Mouse (Mus musculus): Measurements from ENCODE around the gene Ccsap. TPM values are rescaled to one million over a fixed set of nuclear protein-coding genes. Genes with fewer than 3 reads are reported as not detected.

Ccsap gene
- 10 to 100 TPM; 56.7 to 61.7 TPM for total RNA-seq (2021)
- long read RNA-seq, transcript Ccsap-202 (4 exons, 2,673 nt), result minor isoform, 57 of 123 reads
- long read RNA-seq, transcript Ccsap-201 (3 exons, 2,390 nt), result major isoform, 60 of 123 reads
- long read RNA-seq, partial matches to known transcripts, result 1 of 123 reads
- long read RNA-seq, other reads (novel, unspliced or antisense), result 5 of 123 reads

DNA sequence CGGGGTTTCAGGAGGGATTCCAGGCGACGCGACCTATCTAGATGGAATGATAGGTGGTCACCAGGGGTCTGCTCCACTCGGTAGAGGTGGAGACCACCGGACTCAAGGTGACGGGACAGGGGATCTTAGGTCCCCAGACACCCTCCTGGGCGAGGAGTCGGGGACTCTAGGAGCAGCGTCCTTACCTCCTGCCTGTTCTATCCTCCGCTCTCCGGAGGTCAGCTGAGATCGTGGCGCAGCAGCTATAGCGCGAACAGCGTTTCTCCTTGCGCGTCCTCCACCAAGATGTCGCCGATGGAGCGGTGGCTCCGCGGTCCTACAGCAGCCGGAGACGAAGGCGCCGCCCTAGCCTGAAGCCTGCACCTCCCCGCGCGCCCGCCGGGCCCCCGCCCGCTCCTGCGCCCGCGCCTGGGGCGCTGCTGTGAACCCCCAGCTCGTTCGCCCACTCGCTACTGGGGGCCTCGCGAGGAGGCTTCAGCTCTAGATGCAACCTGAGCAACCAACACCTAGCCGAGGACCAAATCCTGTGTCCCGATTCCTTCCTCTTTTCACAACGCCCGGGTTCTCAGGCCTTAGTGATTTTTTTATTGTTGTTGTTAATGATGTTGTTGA, at the start of gene Ccsap:
TSS of gene Ccsap (minus strand) at position 562 of the 612 bp plus-strand sequence.
- peak; percentile 65 to 74 for DNase-seq (ENCODE audit: low spot score in 2 of 2)

DNA sequence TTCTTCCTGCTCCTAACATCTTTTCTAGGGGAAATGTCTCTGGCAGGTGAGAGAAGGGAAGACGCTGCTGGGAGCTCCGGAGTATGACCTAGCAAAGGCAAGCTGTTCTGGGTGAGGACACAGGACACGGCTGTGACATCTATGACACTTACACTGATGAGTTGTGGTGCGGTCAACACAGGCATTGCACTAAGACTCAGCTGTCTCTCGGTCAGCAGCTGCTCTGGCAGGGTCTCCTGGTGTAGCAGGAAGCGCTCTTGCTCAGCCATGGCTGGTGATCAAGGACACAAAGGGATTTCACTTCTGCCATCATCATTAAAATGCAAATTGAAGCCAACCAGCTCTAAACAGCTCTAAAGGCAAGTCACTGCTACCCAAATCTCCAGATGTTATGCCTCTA, 47.6 kb upstream of the Ccsap start:
- DNase-seq (ENCODE audit: low spot score in 2 of 2), result no peak

GRCm38 (mm10) chr8:123902653-123903052, 42.6 kb upstream of the Ccsap start:
- no peak for DNase-seq (ENCODE audit: low spot score in 2 of 2)

DNA sequence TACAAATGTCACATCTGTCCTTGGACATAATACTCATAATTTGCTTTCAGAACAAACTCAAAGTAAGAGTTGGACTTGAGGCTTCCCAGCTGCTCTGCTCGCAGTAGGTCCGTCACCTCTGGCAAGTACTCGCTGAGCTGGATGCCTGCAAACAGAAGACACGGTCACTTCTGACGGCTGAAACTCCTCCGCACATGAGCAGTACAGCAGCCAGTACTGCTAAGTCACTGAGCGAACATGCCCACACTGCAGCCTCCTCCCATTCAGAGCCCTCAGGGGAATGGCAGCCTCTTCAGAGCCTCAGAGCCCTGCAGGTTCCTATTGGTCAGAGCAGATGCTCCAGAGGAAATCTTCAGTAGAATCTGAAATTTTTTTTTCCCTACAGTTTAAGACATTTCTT, 39.4 kb upstream of the Ccsap start:
- DNase-seq (ENCODE audit: low spot score in 2 of 2), result no peak

DNA sequence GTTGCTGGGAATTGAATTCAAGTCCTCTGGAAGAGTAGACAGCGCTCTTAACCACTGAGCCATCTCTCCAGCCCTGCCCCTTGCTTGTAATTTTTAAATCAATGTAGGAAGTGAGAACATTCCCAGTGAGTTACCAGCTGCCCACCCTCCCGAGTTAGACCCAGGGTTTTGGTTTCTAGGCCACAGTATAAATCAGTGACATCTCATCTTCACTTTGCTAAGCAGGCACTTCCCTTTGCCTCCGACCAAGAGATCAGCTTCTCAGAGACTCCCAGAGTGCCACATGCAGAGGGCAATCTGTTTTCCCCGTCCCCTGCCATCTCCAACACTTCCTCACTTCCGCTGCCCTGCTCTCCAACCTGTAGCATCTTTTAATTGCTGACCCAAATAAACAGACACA, 38.6 kb upstream of the Ccsap start:
- no peak for DNase-seq (ENCODE audit: low spot score in 2 of 2)

DNA sequence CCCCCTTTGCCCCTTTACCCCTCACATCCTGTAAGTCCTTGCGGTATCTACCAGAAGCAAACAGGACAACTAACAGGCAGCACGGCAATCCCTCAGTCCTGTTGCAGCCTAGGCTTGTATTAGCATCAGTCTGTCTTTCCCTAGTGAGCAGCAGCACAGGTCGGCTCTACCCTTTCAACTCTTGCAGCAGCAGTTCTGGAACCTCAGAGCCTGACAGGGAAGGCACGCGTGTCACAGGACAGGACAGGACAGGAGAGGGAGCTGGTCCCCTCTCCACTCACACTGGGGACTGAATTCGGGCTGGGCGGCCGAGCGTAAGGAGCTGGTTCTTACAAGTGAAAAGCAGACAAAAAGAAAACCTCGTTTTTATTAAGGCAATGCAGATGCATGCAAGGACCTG, 36.8 kb upstream of the Ccsap start:
- no peak for DNase-seq (ENCODE audit: low spot score in 2 of 2)

DNA sequence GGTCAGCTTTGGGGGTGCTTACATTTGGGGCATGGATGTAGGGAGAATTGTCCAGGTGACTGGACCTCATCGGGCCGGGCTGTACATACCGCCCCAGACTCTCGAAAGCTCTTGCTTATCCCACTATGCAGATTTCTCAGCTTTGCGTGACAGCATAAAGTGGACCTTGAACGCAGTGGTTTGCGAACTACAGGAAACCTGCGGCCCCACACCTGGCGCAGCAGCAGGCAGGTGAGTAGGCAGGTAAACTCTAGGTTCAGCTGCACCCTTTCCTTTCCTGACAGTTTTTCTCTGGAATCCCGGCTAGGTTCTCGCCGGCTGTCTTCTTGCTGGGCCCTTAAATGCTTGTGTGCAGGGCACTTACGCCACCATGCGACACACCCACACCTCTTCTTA, 36.4 kb upstream of the Ccsap start:
- DNase-seq (ENCODE audit: low spot score in 2 of 2), result no peak

GRCm38 (mm10) chr8:123895680-123896365, 35.8 kb upstream of the Ccsap start:
- DNase-seq (ENCODE audit: low spot score in 2 of 2), result no peak

GRCm38 (mm10) chr8:123895230-123895629, 35.2 kb upstream of the Ccsap start:
- DNase-seq (ENCODE audit: low spot score in 2 of 2), result no peak

DNA sequence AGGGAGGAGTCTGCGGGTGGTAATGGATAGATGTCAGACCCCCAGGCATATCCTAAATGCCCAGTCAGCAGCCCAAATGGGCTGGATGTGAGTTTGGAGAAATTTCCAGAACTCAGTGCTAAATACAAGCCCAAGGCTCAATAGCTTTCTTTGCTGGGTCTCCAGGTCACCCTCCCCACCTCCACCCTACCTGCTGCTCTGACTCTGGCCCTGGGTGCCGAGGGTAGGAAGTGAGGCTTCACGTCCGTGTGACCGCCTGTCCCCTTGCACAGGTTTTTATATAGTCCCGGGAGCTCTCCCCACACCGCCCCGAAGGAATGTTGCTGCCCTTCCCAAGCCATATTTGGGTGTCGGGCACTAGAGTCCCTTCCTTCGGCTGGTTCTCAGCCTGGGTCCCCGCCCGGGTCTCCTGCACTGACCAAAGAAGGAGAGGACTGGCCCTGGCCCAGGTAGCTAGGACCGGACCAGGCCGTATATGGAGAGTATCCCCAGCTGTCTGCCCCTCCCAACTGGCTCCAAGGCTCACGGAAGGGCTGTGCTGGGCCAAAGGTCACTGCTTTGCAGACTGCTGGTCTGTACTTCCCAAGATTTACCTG, 34.6 kb upstream of the Ccsap start, which contains the start of gene Acta1:
TSS of gene Acta1 (minus strand) at position 250 of the 596 bp plus-strand sequence.
- no peak for DNase-seq (ENCODE audit: low spot score in 2 of 2)

DNA sequence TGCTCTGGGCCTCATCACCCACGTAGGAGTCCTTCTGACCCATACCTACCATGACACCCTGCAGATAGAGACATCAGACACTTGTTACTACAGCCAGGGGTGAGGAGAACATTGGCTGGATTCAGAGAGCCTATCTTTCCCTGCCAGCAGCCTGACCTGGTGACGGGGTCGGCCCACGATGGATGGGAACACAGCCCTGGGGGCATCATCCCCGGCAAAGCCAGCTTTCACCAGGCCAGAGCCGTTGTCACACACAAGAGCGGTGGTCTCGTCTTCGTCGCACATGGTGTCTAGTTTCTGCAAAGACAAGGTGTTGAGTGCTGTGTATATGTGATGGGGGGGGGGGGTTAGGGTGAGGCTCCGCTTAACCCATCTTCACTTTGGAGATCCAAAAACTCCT, 33.4 kb upstream of the Ccsap start:
- DNase-seq (ENCODE audit: low spot score in 2 of 2), result peak in 1 of 2 experiments; percentile 6

- peak in 1 of 2 experiments; percentile 29 for DNase-seq (ENCODE audit: low spot score in 2 of 2)
Measured at GRCm38 (mm10) chr8:123892586-123893155, 32.7 kb upstream of the Ccsap start.

GRCm38 (mm10) chr8:123891883-123892585, 32.0 kb upstream of the Ccsap start:
- peak; percentile 76 to 86 for DNase-seq (ENCODE audit: low spot score in 2 of 2)

DNA sequence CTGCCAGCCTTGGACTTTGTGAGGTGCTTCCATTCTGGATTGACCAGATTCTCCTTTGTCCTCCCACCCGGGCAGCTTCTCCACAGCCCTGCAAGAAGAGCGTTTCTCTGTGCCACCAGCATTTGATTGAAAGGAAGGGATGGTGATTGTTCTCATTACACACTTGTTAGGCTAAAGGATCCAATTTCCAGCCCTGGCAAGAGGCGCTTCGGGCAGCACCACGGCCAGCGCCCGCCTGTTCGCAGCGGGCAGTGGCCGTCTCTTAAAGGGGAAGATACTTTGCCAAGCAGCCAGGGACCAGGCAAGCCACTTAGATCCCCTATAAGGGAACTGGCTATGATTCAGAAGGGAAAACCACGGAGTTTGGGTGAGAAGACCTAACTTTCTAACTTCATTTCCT, 31.3 kb upstream of the Ccsap start:
- DNase-seq (ENCODE audit: low spot score in 2 of 2), result peak in 1 of 2 experiments; percentile 22

DNA sequence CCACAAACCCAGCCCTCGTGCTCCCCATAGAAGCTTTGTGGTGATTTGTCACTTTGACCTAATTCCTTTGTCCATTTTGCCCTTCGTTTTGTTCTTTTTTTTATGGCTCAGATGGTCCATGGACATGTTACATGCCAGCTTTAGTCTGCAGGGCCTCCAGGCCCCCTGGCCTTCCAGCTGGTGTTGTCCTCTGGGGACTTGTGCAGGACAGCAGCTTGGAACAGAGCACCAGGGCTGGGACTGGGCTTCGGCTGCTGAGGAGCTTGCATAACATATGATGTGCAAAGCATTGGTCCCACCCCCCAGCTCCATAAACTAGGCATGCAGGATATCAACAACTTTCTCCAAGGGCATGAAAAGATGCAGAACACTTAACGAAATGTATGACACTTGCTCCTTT, 29.8 kb upstream of the Ccsap start:
- DNase-seq (ENCODE audit: low spot score in 2 of 2), result no peak

DNA sequence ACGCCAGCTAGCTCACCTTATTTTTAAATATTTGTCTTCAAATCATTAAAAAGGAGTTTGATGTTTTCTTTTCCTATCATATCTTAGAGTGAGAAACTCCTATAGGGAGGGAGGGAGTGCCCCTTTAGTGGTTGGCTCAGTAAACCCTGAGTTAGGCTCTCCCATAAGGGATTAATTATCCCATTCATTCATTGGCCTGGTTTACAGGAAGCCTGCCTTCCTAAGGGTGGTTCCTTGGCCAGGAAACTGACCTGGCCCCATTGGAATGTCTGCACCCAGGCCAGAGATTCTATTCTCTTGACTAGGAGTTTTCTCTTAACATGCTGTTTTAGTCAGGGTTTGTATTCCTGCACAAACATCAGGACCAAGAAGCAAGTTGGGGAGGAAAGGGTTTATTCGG, 27.9 kb upstream of the Ccsap start:
- no peak for DNase-seq (ENCODE audit: low spot score in 2 of 2)

GRCm38 (mm10) chr8:123887163-123887562, 27.2 kb upstream of the Ccsap start:
- DNase-seq (ENCODE audit: low spot score in 2 of 2), result no peak

DNA sequence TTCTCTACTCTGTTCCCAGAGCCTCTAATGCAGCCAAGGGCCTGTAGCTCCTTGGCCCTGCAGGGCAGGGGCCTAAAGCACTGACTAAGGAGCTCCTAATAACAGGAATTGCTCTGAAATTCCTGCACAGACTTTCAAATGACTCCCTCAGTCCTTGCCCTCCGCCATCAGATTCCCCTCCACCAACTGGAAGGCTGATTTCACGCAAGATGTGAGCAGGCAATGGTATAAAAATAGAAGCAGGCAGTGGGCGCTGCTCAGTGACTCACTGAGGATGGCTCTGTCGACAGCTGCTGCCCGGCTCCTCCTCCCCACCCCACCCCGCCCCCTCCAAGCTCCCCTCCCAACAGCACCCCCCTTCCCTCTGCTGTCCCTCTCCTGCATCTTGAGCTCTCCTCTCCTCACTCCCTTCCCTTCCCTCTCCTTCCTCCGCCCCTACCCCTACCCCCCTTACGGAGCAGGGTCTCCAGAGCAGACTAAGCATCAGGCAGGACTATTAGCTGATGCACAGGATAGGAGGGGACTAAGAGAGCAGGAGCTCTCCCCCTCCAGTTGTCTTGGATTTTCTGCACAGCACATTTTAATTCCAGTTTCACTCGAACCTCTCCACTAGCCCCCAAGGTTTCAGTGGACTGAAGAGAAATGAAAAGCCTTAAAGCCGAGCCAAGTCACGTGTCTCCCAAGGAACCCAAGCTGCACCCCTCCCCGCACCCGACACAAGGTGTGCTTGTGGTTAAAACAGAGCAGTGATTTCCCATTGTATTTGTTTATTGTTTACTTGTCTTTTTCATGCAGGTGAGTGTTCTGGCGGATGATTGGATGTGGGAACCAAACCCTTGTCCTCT, 24.9 kb upstream of the Ccsap start:
- peak; percentile 84 to 87 for DNase-seq (ENCODE audit: low spot score in 2 of 2)

DNA sequence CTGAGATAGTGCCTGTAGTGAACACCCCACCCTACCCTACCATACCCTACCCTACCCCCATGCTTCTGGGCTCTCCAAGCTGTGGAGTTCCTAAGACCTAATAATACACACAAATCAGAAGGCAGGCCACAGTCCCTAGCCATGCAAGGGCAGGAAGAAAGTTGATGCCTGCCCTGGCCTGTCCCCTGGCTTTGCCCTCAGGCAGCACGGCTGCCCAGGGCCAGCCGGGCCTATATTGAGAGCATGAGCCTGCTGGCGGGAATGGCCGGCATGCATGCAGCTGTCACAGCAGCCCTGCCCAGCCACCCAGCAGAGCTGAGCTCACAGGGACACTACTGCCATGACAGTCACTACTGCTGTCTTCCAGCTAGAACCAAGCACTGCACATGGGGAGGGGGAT, 23.1 kb upstream of the Ccsap start:
- DNase-seq (ENCODE audit: low spot score in 2 of 2), result no peak

DNA sequence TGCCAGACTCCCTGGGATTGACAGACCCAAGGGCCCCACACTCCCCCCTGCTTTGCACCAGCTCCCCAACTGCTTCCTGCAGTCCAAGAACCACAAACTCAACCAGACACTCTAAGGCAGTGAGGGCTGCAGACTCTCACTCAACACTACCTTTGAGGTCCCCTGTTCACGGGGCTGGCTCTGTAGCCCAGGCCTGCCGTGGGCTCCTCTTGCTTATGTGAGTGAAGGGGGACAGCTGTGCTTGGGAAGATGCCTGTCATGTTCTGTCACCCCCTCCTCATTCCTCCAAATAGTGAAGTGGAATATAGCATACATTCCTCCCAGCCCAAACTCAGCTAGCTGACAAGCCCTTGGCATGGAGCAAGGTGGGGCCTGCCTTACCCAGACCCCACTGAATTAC, 22.4 kb upstream of the Ccsap start:
- no peak for DNase-seq (ENCODE audit: low spot score in 2 of 2)

All from layer of hippocampus, adult 18-20 months (tissue).